In the genomic region with DNA sequence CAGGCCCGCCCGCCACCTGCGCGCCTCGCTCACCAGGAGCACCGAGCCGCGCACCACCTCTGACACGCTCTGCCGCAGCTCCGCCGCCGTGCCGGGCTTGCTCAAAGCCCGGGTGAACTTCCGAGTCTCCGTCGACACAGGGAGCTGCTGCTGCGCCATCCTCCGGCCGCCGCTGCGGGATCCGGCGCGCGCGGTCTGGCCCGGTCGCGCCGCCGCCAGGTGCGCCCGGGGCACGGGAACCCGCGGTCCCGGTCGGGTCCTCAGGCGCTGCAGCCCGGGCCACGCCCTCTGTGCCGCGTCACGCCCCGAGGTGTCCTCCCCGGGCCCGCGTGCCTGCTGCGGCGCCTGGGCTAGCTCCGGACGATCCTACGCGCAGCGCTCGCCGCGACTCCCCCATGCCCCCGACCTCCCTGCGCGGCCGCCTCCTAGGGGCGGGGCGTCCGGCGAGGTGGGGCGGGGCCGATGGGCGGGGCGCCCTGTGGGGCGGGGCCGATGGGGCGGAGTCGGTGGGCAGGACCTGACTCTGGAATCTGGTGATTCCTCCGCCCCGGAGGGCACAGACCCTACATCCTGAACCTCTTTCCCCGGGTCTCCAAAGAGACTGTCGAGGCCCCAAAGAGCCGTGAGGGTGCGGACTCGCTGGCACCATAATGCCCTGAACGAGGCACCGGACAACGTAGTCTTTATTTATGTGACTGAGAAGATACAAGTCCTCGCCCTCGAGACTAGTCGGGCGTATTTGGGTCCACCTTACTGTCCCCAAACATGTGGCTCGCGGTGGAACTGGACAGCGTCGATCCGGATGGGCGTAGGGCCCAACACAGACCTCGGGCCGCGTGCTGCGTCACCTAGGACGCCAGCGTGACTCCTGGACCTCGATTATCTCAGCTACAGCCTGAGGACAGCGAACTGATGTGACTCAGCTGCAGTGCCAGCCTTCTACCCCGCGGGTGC, we compare ENCODE assay signal across 8 mouse cellular contexts. TPM values are rescaled to one million over a fixed set of nuclear protein-coding genes. Genes with fewer than 3 reads are reported as not detected.
DNase-seq lines count a peak whose midpoint lies in the region; ATAC-seq lines count a peak whose summit lies in the region.

A gene (minus strand): TSS at position 381 of the 954 bp plus-strand sequence.

- peak within 1 kb of the TSS; percentile 80 for H3K27ac ChIP-seq in hindbrain, embryonic 16.5 days (ENCODE audit: low read depth, low read length)
- H3K27ac ChIP-seq in macrophage, result peak within 1 kb of the TSS; percentile 7; the same call in 1 of the 2 replicates

- peaks cover 6% of the 10 kb centered on the region for H3K27me3 ChIP-seq in hindbrain, embryonic 16.5 days (replicated peaks; ENCODE audit: control insufficient read depth, insufficient read depth, low read length)

- no peaks in the 10 kb centered on the region for H3K79me2 ChIP-seq in macrophage (ENCODE audit: inconsistent target)

- peak within 1 kb of the TSS; percentile 85 for H3K4me3 ChIP-seq in hindbrain, embryonic 16.5 days (ENCODE audit: low read length)
- peak within 1 kb of the TSS; percentile 43 for H3K4me3 ChIP-seq in macrophage (ENCODE audit: inconsistent target)

- under 1% methylated on average over 79 of the region's 106 CpGs for WGBS in hindbrain, embryonic 16.5 days
- WGBS in macrophage (ENCODE audit: missing documents), result 1% methylated on average over 79 of the region's 106 CpGs

- peak within 1 kb of the TSS; percentile 78 for H3K9ac ChIP-seq in hindbrain, embryonic 16.5 days (ENCODE audit: low read depth, low read length)

- peaks cover 10% of the 10 kb centered on the region for H3K4me1 ChIP-seq in hindbrain, embryonic 16.5 days (ENCODE audit: control insufficient read depth, insufficient read depth, low read depth, low read length)

- H3K36me3 ChIP-seq in hindbrain, embryonic 16.5 days (ENCODE audit: control insufficient read depth, insufficient read depth, low read length), result no peaks in the 10 kb centered on the region
- no peaks in the 10 kb centered on the region for H3K36me3 ChIP-seq in macrophage (ENCODE audit: inconsistent target)

- no peaks in the 10 kb centered on the region for H3K9me3 ChIP-seq in hindbrain, embryonic 16.5 days (ENCODE audit: control insufficient read depth, low read length)

- ATAC-seq in hindbrain, embryonic 16.5 days, result peak; percentile 83

- H3K4me2 ChIP-seq in hindbrain, embryonic 16.5 days (ENCODE audit: low read length), result peak within 1 kb of the TSS; percentile 63

- peak; percentile 65 for DNase-seq in WW6 (ENCODE audit: low read depth, low spot score)
- DNase-seq in cerebellum, postnatal 4 days (ENCODE audit: low spot score in 2 of 2), result peak; percentile 54 to 82
- peak; percentile 88 for DNase-seq in gastrocnemius, adult 18-20 months (ENCODE audit: low spot score)
- peak; percentile 72 to 82 for DNase-seq in left cerebral cortex, adult 18-20 months (ENCODE audit: low spot score in 2 of 2)
- DNase-seq in right cerebral cortex, adult 18-20 months, result peak; percentile 86
- DNase-seq in urinary bladder, postnatal 10 days (ENCODE audit: low spot score), result peak; percentile 69

RNA-seq across cellular contexts. Expression of the gene that starts here (rescaled TPM):
- total RNA-seq in gastrocnemius, adult 18-20 months (2021), result 10 to 100 TPM; 13.4 to 14.2 TPM
- polyA plus RNA-seq in hindbrain, embryonic 16.5 days (2015; fragmentation: Nextera tagmentation; extraction: Ambion mirVana), result 13.4 and 14.9 TPM in 2 replicates
- 10 to 100 TPM; 72.2 to 76.3 TPM for total RNA-seq in left cerebral cortex, adult 18-20 months (2021)
- total RNA-seq in macrophage (2018; cell fraction: chromatin; rRNA removed), result 1 to 10 TPM in 25 of 26 experiments, under 1 TPM in 1; 0.86 to 5.5 (median 2.5) TPM
- total RNA-seq in macrophage (2018; cell fraction: cytosol; rRNA removed), result under 1 TPM; 0.07 to 0.47 (median 0.25) TPM
- total RNA-seq in macrophage (2018; cell fraction: nucleus; rRNA removed), result 1 to 10 TPM in 16 of 26 experiments, under 1 TPM in 10; 0.52 to 2.9 (median 1.1) TPM
- polyA plus RNA-seq in macrophage (2018), result 0.34 to 0.47 TPM (median 0.47 TPM) in 3 replicates

Comparison
In these comparisons a context has a peak if more than half of its experiments do, and no peak if none do; other contexts are left out.
1. Peak in every context shown above with its lines: DNase-seq, ATAC-seq, H3K4me3 ChIP-seq and H3K27ac ChIP-seq.
2. RNA of the gene that starts here (total RNA-seq): 72.2 to 76.3 TPM in left cerebral cortex, adult 18-20 months; 13.4 to 14.2 TPM in gastrocnemius, adult 18-20 months; every median in the first group is over 4 times any median in the second.